Mouse (Mus musculus) lung, embryonic 15.5 days (tissue): ENCODE measurements around the gene Arhgap44. TPM values are rescaled to one million over a fixed set of nuclear protein-coding genes. Genes with fewer than 3 reads are reported as not detected.

Source experiments
- ATAC-seq: fragments of 200-750 bp; cut with Nextera tagmentation; 2 replicates; pipeline ENCODE4 v1.8.0; 2017; ENCODE audit warnings: moderate number of reproducible peaks, borderline replicate concordance; ENCODE audit not compliant: low FRiP score, low TSS enrichment; ENCODE audit errors: extremely low read depth
- H3K27ac ChIP-seq: fragments of 300-500 bp; sonication (generic); 2 replicates; pipeline ENCODE4 v1.5.1; 2015; ENCODE audit warnings: moderate library complexity, mild to moderate bottlenecking, inconsistent platforms
- H3K27me3 ChIP-seq: fragments of 300-500 bp; sonication (generic); 2 replicates; pipeline ENCODE4 v1.6.1; 2015; ENCODE audit warnings: inconsistent platforms
- H3K36me3 ChIP-seq: fragments of 300-500 bp; sonication (generic); 2 replicates; pipeline ENCODE4 v1.6.1; 2015; ENCODE audit warnings: inconsistent platforms
- H3K4me1 ChIP-seq: fragments of 300-500 bp; sonication (generic); 2 replicates; pipeline ENCODE4 v1.6.1; 2015; ENCODE audit warnings: inconsistent platforms
- H3K4me2 ChIP-seq: fragments of 300-500 bp; sonication (generic); 2 replicates; pipeline ENCODE4 v1.6.1; 2015; ENCODE audit warnings: inconsistent platforms, mild to moderate bottlenecking, moderate library complexity
- H3K4me3 ChIP-seq: fragments of 300-500 bp; sonication (generic); 2 replicates; pipeline ENCODE4 v1.5.1; 2015; ENCODE audit warnings: mild to moderate bottlenecking, inconsistent platforms
- H3K9ac ChIP-seq: fragments of 300-500 bp; sonication (generic); 2 replicates; pipeline ENCODE4 v1.6.1; 2015; ENCODE audit warnings: inconsistent platforms
- H3K9me3 ChIP-seq: fragments of 300-500 bp; sonication (generic); 2 replicates; pipeline ENCODE4 v1.6.1; 2016; ENCODE audit warnings: inconsistent platforms
- WGBS: fragments of 180-500 bp; shearing (Covaris S2); methylation state at CpG from one replicate; pipeline ENCODE4 v1.1.7; 2015; 5-methylcytosine and 5-hydroxymethylcytosine counted together
- polyA plus RNA-seq: library from polyadenylated mRNA; unstranded; fragments of >200 nt; fragmentation: Nextera tagmentation; extraction: Ambion mirVana; gene quantifications from 2 replicates; pipeline ENCODE4 v1.2.1, GENCODE M21; 2015

Arhgap44 gene
- polyA plus RNA-seq = 12.9 and 15.8 TPM in 2 replicates

DNA sequence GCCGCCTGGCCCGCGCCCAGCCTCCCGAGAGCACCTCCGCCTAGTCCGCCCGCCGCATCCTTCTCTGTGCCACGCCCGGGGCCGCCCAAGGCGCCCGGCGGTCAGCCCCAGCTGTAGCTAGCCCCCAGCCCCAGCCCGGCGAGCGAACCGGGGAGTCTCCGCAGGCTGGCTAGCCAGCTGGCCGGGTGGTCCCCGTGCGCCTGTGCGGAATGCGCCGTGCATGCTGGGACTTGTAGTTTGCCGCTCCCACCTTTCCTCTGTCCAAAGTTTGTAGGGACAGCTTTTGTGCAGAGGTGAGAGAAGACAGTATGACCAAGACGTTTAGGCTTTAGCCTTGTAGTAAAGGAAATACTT lies at the start of gene Arhgap44:
Gene Arhgap44, minus strand, starts transcription at position 195 of the 354 bp plus-strand sequence.
- H3K4me1 ChIP-seq = no peaks in the 10 kb centered on the region
- H3K9me3 ChIP-seq = no peaks in the 10 kb centered on the region
- peak within 1 kb of the TSS; percentile 85 for H3K4me3 ChIP-seq
- peak within 1 kb of the TSS; percentile 84 for H3K27ac ChIP-seq
- peaks cover 6% of the 10 kb centered on the region; the same call in 1 of the 2 replicates for H3K27me3 ChIP-seq
- peak; percentile 87; the same call in 1 of the 2 replicates for ATAC-seq
- peak within 1 kb of the TSS; percentile 80 for H3K9ac ChIP-seq
- no peaks in the 10 kb centered on the region for H3K36me3 ChIP-seq
- WGBS = under 1% methylated on average over 26 of the region's 27 CpGs
- peak within 1 kb of the TSS; percentile 93 for H3K4me2 ChIP-seq

DNA sequence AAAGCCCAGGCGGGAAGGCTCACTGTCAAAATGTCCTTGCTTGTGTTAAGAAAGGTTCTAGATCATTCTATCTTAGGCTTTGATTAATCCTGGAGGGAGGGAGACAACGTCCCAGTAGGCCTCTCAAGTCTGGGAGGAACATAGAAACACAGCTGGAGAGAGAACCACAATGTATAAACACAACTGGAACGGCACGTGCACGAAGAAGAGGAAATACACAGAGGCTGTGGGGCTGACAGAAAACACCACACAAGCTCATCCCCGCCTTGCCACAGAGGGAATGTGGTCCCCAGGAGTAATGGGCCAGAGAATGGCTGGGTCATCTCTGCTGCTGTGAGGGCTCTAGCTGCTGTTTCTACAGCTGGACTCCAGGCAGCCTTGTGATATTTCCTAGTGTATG lies 48.9 kb upstream of the Arhgap44 start:
- H3K27ac ChIP-seq = no peak overlapping the region
- ATAC-seq = peak; percentile 44

DNA sequence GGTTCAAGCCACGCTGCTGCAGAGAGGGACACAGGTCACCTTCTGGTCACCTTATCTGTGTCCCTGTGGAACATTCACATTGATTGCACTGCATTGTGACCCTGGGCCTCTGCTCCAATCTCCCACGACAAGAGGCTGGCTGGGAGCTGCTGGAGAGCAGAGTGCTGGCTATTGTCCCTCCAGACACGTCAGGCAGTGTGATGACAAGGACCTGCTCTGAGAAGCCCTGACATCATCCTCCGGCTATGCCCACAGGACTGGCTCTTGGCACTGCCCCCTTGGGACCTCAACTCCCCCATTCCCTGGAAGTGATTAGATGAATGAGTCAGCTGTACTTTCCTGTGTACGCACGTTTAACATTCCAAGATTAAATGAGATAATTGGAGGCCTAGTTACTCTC lies 46.7 kb upstream of the Arhgap44 start:
- Histone ChIP-seq H3K9me3 (no peaks in the 10 kb centered on the region), H3K36me3 (no peaks in the 10 kb centered on the region), H3K27ac (no peak overlapping the region), H3K4me2 (no peak overlapping the region), H3K27me3 (no peaks in the 10 kb centered on the region; the same call in 1 of the 2 replicates), H3K4me1 (peaks cover 13% of the 10 kb centered on the region; the same call in 1 of the 2 replicates), H3K4me3 (no peak overlapping the region), H3K9ac (no peak overlapping the region)
- 40% methylated on average over 6 of the region's 6 CpGs for WGBS
- ATAC-seq = no peak

More for the DNA sequence above, 48.9 kb upstream of the Arhgap44 start:
- no peak overlapping the region for H3K4me2 ChIP-seq
- WGBS = 49% methylated on average over 6 of the region's 6 CpGs
- H3K4me1 ChIP-seq = peaks cover 10% of the 10 kb centered on the region
- H3K4me3 ChIP-seq = no peak overlapping the region
- H3K36me3 ChIP-seq = no peaks in the 10 kb centered on the region
- no peaks in the 10 kb centered on the region for H3K9me3 ChIP-seq
- H3K9ac ChIP-seq = no peak overlapping the region
- H3K27me3 ChIP-seq = no peaks in the 10 kb centered on the region

DNA sequence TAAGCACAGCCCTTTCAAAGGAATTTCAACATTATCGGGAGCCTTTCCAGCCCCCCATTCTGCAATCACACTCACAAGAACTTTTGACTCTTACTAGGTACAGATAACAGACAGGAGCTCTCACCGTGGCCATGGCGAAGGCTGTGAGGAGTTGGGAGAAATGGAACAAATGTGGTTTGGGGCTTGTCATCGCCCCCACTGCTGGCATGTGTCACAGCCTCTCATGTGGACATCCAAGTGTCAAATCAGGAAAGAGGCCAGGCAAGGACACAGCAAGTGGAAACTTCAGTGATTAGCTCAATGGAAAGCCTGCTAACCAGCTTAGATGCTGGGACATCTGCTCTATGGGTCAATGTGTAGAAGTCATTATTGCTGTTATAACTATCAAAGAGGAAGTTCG lies 42.5 kb upstream of the Arhgap44 start:
- H3K4me1 ChIP-seq = peaks cover 13% of the 10 kb centered on the region; the same call in 1 of the 2 replicates
- ATAC-seq = no peak
- H3K9me3 ChIP-seq = no peaks in the 10 kb centered on the region
- no peak overlapping the region for H3K27ac ChIP-seq
- 37% methylated on average over 5 of the region's 5 CpGs for WGBS
- H3K9ac ChIP-seq = no peak overlapping the region
- no peaks in the 10 kb centered on the region; the same call in 1 of the 2 replicates for H3K27me3 ChIP-seq
- no peak overlapping the region for H3K4me2 ChIP-seq
- H3K4me3 ChIP-seq = no peak overlapping the region
- no peaks in the 10 kb centered on the region for H3K36me3 ChIP-seq

DNA sequence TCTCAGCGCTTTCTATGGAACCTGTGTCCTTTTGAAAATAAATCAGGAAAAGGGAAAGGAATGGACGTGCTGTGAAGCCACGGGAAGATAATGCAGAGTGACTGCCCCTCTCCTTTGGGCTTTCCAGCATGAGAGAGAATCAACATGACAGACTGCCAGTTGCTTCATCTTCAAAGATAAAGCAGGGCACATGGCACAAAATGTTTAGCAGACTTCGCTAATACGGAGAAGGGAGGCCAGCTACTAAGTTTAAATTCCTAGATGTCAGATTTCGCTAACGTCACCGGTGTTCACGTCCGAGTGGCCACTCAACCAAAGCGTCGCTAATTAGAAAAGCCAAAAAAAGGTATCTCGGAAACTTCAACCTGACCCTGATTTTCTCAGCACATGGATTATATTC lies 41.9 kb upstream of the Arhgap44 start:
- Histone ChIP-seq H3K4me3 (no peak overlapping the region), H3K9me3 (no peaks in the 10 kb centered on the region), H3K27me3 (no peaks in the 10 kb centered on the region; the same call in 1 of the 2 replicates), H3K9ac (no peak overlapping the region), H3K36me3 (no peaks in the 10 kb centered on the region), H3K4me2 (no peak overlapping the region), H3K27ac (no peak overlapping the region), H3K4me1 (peaks cover 13% of the 10 kb centered on the region; the same call in 1 of the 2 replicates)
- WGBS = 52% methylated on average over 13 of the region's 13 CpGs
- ATAC-seq = no peak

DNA sequence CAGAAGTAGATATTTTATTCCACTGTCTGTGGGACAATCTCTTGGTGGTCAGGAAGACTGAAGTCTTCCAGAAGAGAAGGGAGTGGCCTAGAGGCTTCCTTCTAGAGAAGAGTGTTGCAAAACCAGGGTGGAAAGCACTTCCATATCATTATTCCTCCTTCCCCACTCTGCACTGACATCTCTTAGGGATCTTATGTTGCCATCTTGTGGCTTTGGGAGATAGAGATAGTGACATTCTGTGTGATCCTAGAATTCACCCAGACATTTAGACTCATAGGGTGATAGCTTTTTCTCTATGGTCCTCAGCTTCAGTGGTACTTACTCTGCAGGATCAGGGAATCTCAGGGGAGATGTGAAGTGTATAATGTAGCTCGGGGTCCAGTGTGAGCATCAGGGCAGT lies 40.3 kb upstream of the Arhgap44 start:
- Histone ChIP-seq H3K4me3 (no peak overlapping the region), H3K4me2 (no peak overlapping the region), H3K27me3 (no peaks in the 10 kb centered on the region; the same call in 1 of the 2 replicates), H3K4me1 (peaks cover 13% of the 10 kb centered on the region; the same call in 1 of the 2 replicates), H3K36me3 (no peaks in the 10 kb centered on the region), H3K27ac (no peak overlapping the region), H3K9me3 (no peaks in the 10 kb centered on the region), H3K9ac (no peak overlapping the region)
- WGBS = 80% methylated on average over 1 of the region's 1 CpGs
- no peak for ATAC-seq

DNA sequence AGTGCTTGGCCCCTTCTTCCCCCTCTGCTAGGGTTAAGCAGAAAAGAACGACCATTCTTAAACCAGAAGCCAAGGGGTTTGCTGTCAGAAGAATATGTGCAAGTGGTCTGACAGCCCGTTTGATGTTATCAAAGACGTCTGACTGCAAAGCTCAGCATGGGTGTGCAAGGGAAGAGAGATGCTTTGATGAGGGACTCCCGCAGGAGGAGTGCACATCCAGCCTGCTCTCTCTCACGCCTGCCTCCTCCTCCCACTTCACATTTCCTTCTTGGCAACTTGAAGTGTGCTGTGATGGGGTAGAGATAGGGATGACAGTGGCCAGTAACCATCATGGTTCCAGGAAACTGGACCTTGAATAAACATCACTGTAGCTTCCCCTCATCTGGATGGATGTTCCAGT lies 39.5 kb upstream of the Arhgap44 start:
- no peak overlapping the region for H3K4me3 ChIP-seq
- H3K4me2 ChIP-seq = no peak overlapping the region
- peaks cover 13% of the 10 kb centered on the region; the same call in 1 of the 2 replicates for H3K4me1 ChIP-seq
- no peak overlapping the region for H3K9ac ChIP-seq
- H3K27me3 ChIP-seq = no peaks in the 10 kb centered on the region; the same call in 1 of the 2 replicates
- ATAC-seq = peak; percentile 76; the same call in 1 of the 2 replicates
- H3K27ac ChIP-seq = 0 out of 2 replicates have a peak overlapping the region, but pooled peaks have one; percentile 22
- WGBS = 21% methylated on average over 5 of the region's 5 CpGs
- H3K9me3 ChIP-seq = no peaks in the 10 kb centered on the region
- no peaks in the 10 kb centered on the region for H3K36me3 ChIP-seq

DNA sequence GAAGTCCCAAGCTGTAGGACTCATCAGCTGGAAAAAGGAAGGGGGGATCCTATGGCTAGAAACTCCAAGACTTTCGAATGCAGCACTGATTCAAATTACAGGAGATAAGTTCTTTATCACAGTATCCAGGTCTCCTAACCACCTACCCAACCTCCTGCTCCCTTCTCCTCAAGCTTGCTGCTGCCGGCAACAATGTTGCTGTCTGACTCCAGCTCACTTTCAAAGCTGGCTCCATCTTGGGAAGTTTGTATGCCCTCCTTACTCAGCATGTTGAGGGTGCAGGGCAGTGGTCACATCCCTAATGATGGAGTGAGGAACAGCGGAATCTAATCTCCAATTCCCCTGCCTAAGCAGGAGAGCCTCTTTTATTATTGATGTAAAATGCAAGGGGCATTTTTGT lies 35.3 kb upstream of the Arhgap44 start:
- H3K27ac ChIP-seq = no peak overlapping the region
- ATAC-seq = no peak
- no peak overlapping the region for H3K4me2 ChIP-seq
- H3K36me3 ChIP-seq = no peaks in the 10 kb centered on the region
- H3K4me3 ChIP-seq = no peak overlapping the region
- WGBS = 82% methylated on average over 3 of the region's 3 CpGs
- no peak overlapping the region for H3K9ac ChIP-seq
- no peaks in the 10 kb centered on the region for H3K4me1 ChIP-seq
- no peaks in the 10 kb centered on the region for H3K9me3 ChIP-seq
- H3K27me3 ChIP-seq = no peaks in the 10 kb centered on the region

DNA sequence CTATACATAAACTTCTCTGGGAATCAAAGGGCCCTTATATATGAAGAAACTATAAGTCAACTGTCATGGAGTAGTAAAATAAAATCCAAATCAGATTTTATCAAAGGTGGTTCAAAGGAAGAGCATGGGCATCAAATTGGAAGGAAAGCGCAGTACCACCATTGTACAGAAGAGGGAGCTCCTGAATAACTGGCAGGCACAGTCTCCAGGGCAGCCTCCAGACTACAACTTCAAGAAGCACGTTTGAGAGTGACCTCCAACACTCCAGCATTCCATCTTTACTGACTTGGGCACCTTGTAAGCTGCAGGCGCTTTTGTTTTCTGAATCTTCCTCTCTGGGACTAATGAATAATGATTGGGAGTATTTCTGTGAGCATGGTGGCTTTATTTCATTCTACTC lies 34.5 kb upstream of the Arhgap44 start:
- Histone ChIP-seq H3K27ac (no peak overlapping the region), H3K4me2 (no peak overlapping the region), H3K9ac (no peak overlapping the region), H3K36me3 (no peaks in the 10 kb centered on the region), H3K27me3 (no peaks in the 10 kb centered on the region), H3K4me3 (no peak overlapping the region), H3K9me3 (no peaks in the 10 kb centered on the region), H3K4me1 (no peaks in the 10 kb centered on the region)
- no peak for ATAC-seq
- 1% methylated on average over 3 of the region's 3 CpGs for WGBS

DNA sequence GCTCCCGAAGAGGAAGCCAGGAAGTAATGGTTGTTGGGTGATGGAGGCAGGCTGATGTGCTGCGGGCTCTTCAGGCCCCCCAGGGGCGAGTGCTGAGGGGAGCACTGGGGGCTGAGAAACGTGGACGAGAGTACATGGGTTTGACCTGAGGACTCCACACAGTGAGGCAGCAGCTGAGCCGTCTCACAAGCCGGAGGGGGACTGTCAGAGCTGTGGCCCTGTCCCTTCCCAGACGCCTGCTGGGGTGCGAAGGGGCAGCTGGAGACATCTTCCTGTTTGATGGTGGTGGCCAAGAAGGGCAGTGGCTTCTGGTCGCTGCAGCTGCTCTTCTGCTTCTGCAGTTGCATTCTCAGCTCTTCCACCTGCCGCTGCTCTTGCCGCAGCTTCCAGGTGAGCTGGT lies 24.2 kb upstream of the Arhgap44 start:
- no peak overlapping the region for H3K4me2 ChIP-seq
- H3K27me3 ChIP-seq = no peaks in the 10 kb centered on the region
- H3K4me3 ChIP-seq = no peak overlapping the region
- ATAC-seq = no peak
- no peak overlapping the region for H3K27ac ChIP-seq
- no peaks in the 10 kb centered on the region for H3K9me3 ChIP-seq
- WGBS = 59% methylated on average over 12 of the region's 12 CpGs
- H3K4me1 ChIP-seq = no peaks in the 10 kb centered on the region
- H3K36me3 ChIP-seq = no peaks in the 10 kb centered on the region
- H3K9ac ChIP-seq = no peak overlapping the region

DNA sequence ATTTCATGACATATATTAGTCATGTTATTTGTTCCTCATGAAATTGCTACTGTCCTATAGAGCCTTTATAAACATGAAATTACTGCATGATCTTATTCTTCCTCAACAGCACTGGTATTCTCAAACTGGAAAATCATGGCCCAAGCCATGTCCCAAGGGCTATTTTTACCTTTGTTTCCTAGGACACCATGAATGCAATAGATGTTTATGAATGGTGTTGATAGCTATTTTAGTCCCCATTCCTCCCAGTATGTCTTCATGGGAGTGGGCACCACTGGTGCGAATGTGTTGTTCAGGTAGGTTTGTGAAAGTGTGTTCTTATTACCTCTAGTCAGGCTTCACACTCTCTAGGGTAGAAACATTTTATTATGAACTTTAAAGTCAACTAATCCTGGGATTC lies 22.4 kb upstream of the Arhgap44 start:
- no peak for ATAC-seq
- H3K27me3 ChIP-seq = no peaks in the 10 kb centered on the region
- 97% methylated on average over 1 of the region's 1 CpGs for WGBS
- H3K9ac ChIP-seq = no peak overlapping the region
- no peaks in the 10 kb centered on the region for H3K9me3 ChIP-seq
- H3K27ac ChIP-seq = no peak overlapping the region
- H3K4me3 ChIP-seq = no peak overlapping the region
- H3K36me3 ChIP-seq = no peaks in the 10 kb centered on the region
- H3K4me1 ChIP-seq = no peaks in the 10 kb centered on the region
- H3K4me2 ChIP-seq = no peak overlapping the region

DNA sequence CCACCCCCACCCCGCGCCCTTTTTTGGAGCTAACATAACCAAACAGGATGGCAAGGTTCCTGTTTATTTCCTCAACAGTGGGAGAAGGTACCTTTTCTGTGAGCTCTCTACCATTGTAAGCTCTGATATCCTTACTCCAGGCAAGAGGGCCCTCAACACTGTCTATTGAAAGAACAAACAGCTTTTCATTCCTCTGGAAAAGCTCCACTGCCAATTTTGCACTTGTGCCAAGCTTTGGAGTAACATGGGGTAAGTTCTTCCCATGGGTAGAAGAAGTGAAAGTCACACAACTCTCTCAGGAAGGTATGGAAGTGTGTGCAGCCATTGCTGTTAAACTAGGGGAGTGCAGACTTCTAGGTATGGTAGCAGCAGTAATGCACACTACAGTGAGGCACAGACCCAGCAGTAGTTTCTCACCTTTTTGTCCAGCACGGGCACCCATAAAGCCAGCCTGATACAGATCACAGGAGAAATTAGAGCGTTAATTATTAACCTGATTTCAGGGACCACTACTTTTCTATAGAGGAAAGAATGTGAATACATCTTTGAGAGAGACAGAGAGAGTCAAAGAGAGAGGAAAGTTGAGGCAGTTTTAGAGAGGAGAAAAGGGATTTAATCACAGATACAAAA lies 7.5 kb upstream of the Arhgap44 start:
- H3K4me1 ChIP-seq = 0 out of 2 replicates have a peak, but pooled peaks cover 6% of the 10 kb centered on the region
- H3K27ac ChIP-seq = peak overlapping the region; percentile 49
- H3K27me3 ChIP-seq = no peaks in the 10 kb centered on the region
- H3K4me3 ChIP-seq = no peak overlapping the region
- no peak overlapping the region for H3K4me2 ChIP-seq
- H3K36me3 ChIP-seq = no peaks in the 10 kb centered on the region
- ATAC-seq = no peak
- H3K9ac ChIP-seq = no peak overlapping the region
- 71% methylated on average over 4 of the region's 4 CpGs for WGBS
- H3K9me3 ChIP-seq = no peaks in the 10 kb centered on the region
